Mouse (Mus musculus): ENCODE measurements around the gene Aak1. TPM values are rescaled to one million over a fixed set of nuclear protein-coding genes. Genes with fewer than 3 reads are reported as not detected.

Aak1 gene
- polyA plus RNA-seq, 1 experiment = 59.2 TPM

- H3K4me1 ChIP-seq (replicated peaks; ENCODE audit: control insufficient read depth, insufficient read depth, low read length) = no peaks in the 10 kb centered on the region
- no peaks in the 10 kb centered on the region; the same call in 1 of the 2 replicates for H3K36me3 ChIP-seq (ENCODE audit: control insufficient read depth, insufficient read depth, low read length)
- no peak for TF ChIP-seq POLR2A (IDR thresholded peaks at IDR 0.05; ENCODE audit: control insufficient read depth, extremely low read depth, insufficient read depth, low read length, poor library complexity)
- H3K4me3 ChIP-seq (ENCODE audit: control insufficient read depth, insufficient read depth, low read length) = no peak overlapping the region
- no peak for DNase-seq
- no peak overlapping the region for H3K27ac ChIP-seq (ENCODE audit: control insufficient read depth, insufficient read depth, low read length)
- H3K27me3 ChIP-seq (ENCODE audit: control insufficient read depth, insufficient read depth, low read length) = no peaks in the 10 kb centered on the region
- WGBS = 85% methylated on average over 6 of the region's 6 CpGs
Measured at GRCm38 (mm10) chr6:86885816-86886529, 36.7 kb downstream of the Aak1 start.

GRCm38 (mm10) chr6:86886803-86887202 is 37.5 kb downstream of the Aak1 start:
- 82% methylated on average over 4 of the region's 4 CpGs for WGBS
- Histone ChIP-seq H3K4me3 (ENCODE audit: control insufficient read depth, insufficient read depth, low read length) (no peak overlapping the region), H3K36me3 (ENCODE audit: control insufficient read depth, insufficient read depth, low read length) (no peaks in the 10 kb centered on the region; the same call in 1 of the 2 replicates), H3K27me3 (ENCODE audit: control insufficient read depth, insufficient read depth, low read length) (no peaks in the 10 kb centered on the region), H3K27ac (ENCODE audit: control insufficient read depth, insufficient read depth, low read length) (no peak overlapping the region), H3K4me1 (replicated peaks; ENCODE audit: control insufficient read depth, insufficient read depth, low read length) (no peaks in the 10 kb centered on the region)
- TF ChIP-seq CTCF (IDR thresholded peaks at IDR 0.05; ENCODE audit: borderline replicate concordance, control insufficient read depth, extremely low read depth, insufficient read depth, low read length, poor library complexity) = no peak
- no peak for TF ChIP-seq POLR2A (IDR thresholded peaks at IDR 0.05; ENCODE audit: control insufficient read depth, extremely low read depth, insufficient read depth, low read length, poor library complexity)
- no peak for DNase-seq

GRCm38 (mm10) chr6:86897520-86897919 is 48.2 kb downstream of the Aak1 start:
- over 99% methylated on average over 6 of the region's 6 CpGs for WGBS
- Histone ChIP-seq H3K36me3 (ENCODE audit: control insufficient read depth, insufficient read depth, low read length) (0 out of 2 replicates have a peak, but pooled peaks cover 3% of the 10 kb centered on the region), H3K4me3 (ENCODE audit: control insufficient read depth, insufficient read depth, low read length) (no peak overlapping the region), H3K27me3 (ENCODE audit: control insufficient read depth, insufficient read depth, low read length) (no peaks in the 10 kb centered on the region), H3K27ac (ENCODE audit: control insufficient read depth, insufficient read depth, low read length) (no peak overlapping the region), H3K4me1 (replicated peaks; ENCODE audit: control insufficient read depth, insufficient read depth, low read length) (no peaks in the 10 kb centered on the region; the same call in 1 of the 2 replicates)
- TF ChIP-seq CTCF (IDR thresholded peaks at IDR 0.05; ENCODE audit: borderline replicate concordance, control insufficient read depth, extremely low read depth, insufficient read depth, low read length, poor library complexity) = no peak
- TF ChIP-seq POLR2A (IDR thresholded peaks at IDR 0.05; ENCODE audit: control insufficient read depth, extremely low read depth, insufficient read depth, low read length, poor library complexity) = no peak
- no peak for DNase-seq

GRCm38 (mm10) chr6:86899053-86899452 is 49.7 kb downstream of the Aak1 start:
- Histone ChIP-seq H3K4me1 (replicated peaks; ENCODE audit: control insufficient read depth, insufficient read depth, low read length) (no peaks in the 10 kb centered on the region), H3K36me3 (ENCODE audit: control insufficient read depth, insufficient read depth, low read length) (no peaks in the 10 kb centered on the region), H3K27me3 (ENCODE audit: control insufficient read depth, insufficient read depth, low read length) (no peaks in the 10 kb centered on the region), H3K27ac (ENCODE audit: control insufficient read depth, insufficient read depth, low read length) (no peak overlapping the region), H3K4me3 (ENCODE audit: control insufficient read depth, insufficient read depth, low read length) (no peak overlapping the region)
- no peak for DNase-seq
- no peak for TF ChIP-seq CTCF (IDR thresholded peaks at IDR 0.05; ENCODE audit: borderline replicate concordance, control insufficient read depth, extremely low read depth, insufficient read depth, low read length, poor library complexity)
- WGBS = 91% methylated on average over 3 of the region's 3 CpGs

- WGBS = 87% methylated on average over 3 of the region's 3 CpGs
- Histone ChIP-seq H3K36me3 (ENCODE audit: control insufficient read depth, insufficient read depth, low read length) (no peaks in the 10 kb centered on the region), H3K27me3 (ENCODE audit: control insufficient read depth, insufficient read depth, low read length) (no peaks in the 10 kb centered on the region), H3K4me1 (replicated peaks; ENCODE audit: control insufficient read depth, insufficient read depth, low read length) (no peaks in the 10 kb centered on the region), H3K27ac (ENCODE audit: control insufficient read depth, insufficient read depth, low read length) (no peak overlapping the region), H3K4me3 (ENCODE audit: control insufficient read depth, insufficient read depth, low read length) (no peak overlapping the region)
- TF ChIP-seq CTCF (IDR thresholded peaks at IDR 0.05; ENCODE audit: borderline replicate concordance, control insufficient read depth, extremely low read depth, insufficient read depth, low read length, poor library complexity) = no peak
- no peak for TF ChIP-seq POLR2A (IDR thresholded peaks at IDR 0.05; ENCODE audit: control insufficient read depth, extremely low read depth, insufficient read depth, low read length, poor library complexity)
- no peak for DNase-seq
Measured at GRCm38 (mm10) chr6:86899965-86900364, 50.6 kb downstream of the Aak1 start.

GRCm38 (mm10) chr6:86900546-86900945 is 51.2 kb downstream of the Aak1 start:
- 41% methylated on average over 3 of the region's 3 CpGs for WGBS
- no peak overlapping the region for H3K27ac ChIP-seq (ENCODE audit: control insufficient read depth, insufficient read depth, low read length)

GRCm38 (mm10) chr6:86905500-86905899 is 56.2 kb downstream of the Aak1 start:
- no peak overlapping the region for H3K27ac ChIP-seq (ENCODE audit: control insufficient read depth, insufficient read depth, low read length)
- peaks cover 11% of the 10 kb centered on the region for H3K4me1 ChIP-seq (replicated peaks; ENCODE audit: control insufficient read depth, insufficient read depth, low read length)
- no peak for DNase-seq
- TF ChIP-seq POLR2A (IDR thresholded peaks at IDR 0.05; ENCODE audit: control insufficient read depth, extremely low read depth, insufficient read depth, low read length, poor library complexity) = no peak
- TF ChIP-seq CTCF (IDR thresholded peaks at IDR 0.05; ENCODE audit: borderline replicate concordance, control insufficient read depth, extremely low read depth, insufficient read depth, low read length, poor library complexity) = no peak
- 96% methylated on average over 2 of the region's 2 CpGs for WGBS
- H3K4me3 ChIP-seq (ENCODE audit: control insufficient read depth, insufficient read depth, low read length) = no peak overlapping the region
- no peaks in the 10 kb centered on the region for H3K36me3 ChIP-seq (ENCODE audit: control insufficient read depth, insufficient read depth, low read length)
- no peaks in the 10 kb centered on the region for H3K27me3 ChIP-seq (ENCODE audit: control insufficient read depth, insufficient read depth, low read length)

More at GRCm38 (mm10) chr6:86900546-86900945, 51.2 kb downstream of the Aak1 start:
- no peak for TF ChIP-seq CTCF (IDR thresholded peaks at IDR 0.05; ENCODE audit: borderline replicate concordance, control insufficient read depth, extremely low read depth, insufficient read depth, low read length, poor library complexity)
- no peak for TF ChIP-seq POLR2A (IDR thresholded peaks at IDR 0.05; ENCODE audit: control insufficient read depth, extremely low read depth, insufficient read depth, low read length, poor library complexity)
- Histone ChIP-seq H3K36me3 (ENCODE audit: control insufficient read depth, insufficient read depth, low read length) (no peaks in the 10 kb centered on the region), H3K27me3 (ENCODE audit: control insufficient read depth, insufficient read depth, low read length) (no peaks in the 10 kb centered on the region), H3K4me3 (ENCODE audit: control insufficient read depth, insufficient read depth, low read length) (no peak overlapping the region), H3K4me1 (replicated peaks; ENCODE audit: control insufficient read depth, insufficient read depth, low read length) (no peaks in the 10 kb centered on the region)
- DNase-seq = no peak

Data from thymus, adult 2 months (tissue).